Mouse (Mus musculus): ENCODE data around the gene Rfc4. TPM values are rescaled to one million over a fixed set of nuclear protein-coding genes. Genes with fewer than 3 reads are reported as not detected.
A peak's percentile ranks its signal among the peaks of the same experiment; 100 is the strongest.

Gene Rfc4
- polyA plus RNA-seq, 1 experiment from 2014 or later, result 137 TPM

- H3K9me3 ChIP-seq (replicated peaks), result no peaks in the 10 kb centered on the region
- ATAC-seq (ENCODE audit: insufficient read depth), result no peak
- no peak overlapping the region for H3K9ac ChIP-seq
- no peak overlapping the region for H3K4me3 ChIP-seq (replicated peaks)
- H3K4me1 ChIP-seq (replicated peaks), result peaks cover 30% of the 10 kb centered on the region
- no peak overlapping the region for H3K27ac ChIP-seq (replicated peaks)
- H3K4me2 ChIP-seq, result no peak overlapping the region
- H3K27me3 ChIP-seq, result no peaks in the 10 kb centered on the region
- WGBS (ENCODE audit: insufficient replicate concordance), result 35% methylated on average over 9 of the region's 9 CpGs
- H3K36me3 ChIP-seq (replicated peaks), result peaks cover 92% of the 10 kb centered on the region
Observed at GRCm38 (mm10) chr16:23112861-23113435, 14.6 kb downstream of the Rfc4 start.

- H3K4me3 ChIP-seq (replicated peaks), result no peak overlapping the region
- peaks cover 86% of the 10 kb centered on the region for H3K36me3 ChIP-seq (replicated peaks)
- no peak overlapping the region for H3K4me2 ChIP-seq
- no peak for ATAC-seq (ENCODE audit: insufficient read depth)
- 76% methylated on average over 12 of the region's 12 CpGs for WGBS (ENCODE audit: insufficient replicate concordance)
- H3K9me3 ChIP-seq (replicated peaks), result no peaks in the 10 kb centered on the region
- H3K4me1 ChIP-seq (replicated peaks), result peaks cover 30% of the 10 kb centered on the region
- H3K27me3 ChIP-seq, result no peaks in the 10 kb centered on the region
- H3K27ac ChIP-seq (replicated peaks), result no peak overlapping the region
- no peak overlapping the region for H3K9ac ChIP-seq
Observed at GRCm38 (mm10) chr16:23112348-23112747, 15.2 kb downstream of the Rfc4 start.

- Histone ChIP-seq H3K9me3 (replicated peaks) (no peaks in the 10 kb centered on the region), H3K27ac (replicated peaks) (peak overlapping the region; percentile 94), H3K27me3 (no peaks in the 10 kb centered on the region), H3K4me3 (replicated peaks) (peak overlapping the region; percentile 82), H3K4me1 (replicated peaks) (peaks cover 41% of the 10 kb centered on the region), H3K4me2 (peak overlapping the region; percentile 82), H3K36me3 (replicated peaks) (peaks cover 60% of the 10 kb centered on the region), H3K9ac (peak overlapping the region; percentile 96)
- no peak for ATAC-seq (ENCODE audit: insufficient read depth)
- 33% methylated on average over 5 of the region's 5 CpGs for WGBS (ENCODE audit: insufficient replicate concordance)
Observed at GRCm38 (mm10) chr16:23109350-23110280, 17.9 kb downstream of the Rfc4 start.

- ATAC-seq (ENCODE audit: insufficient read depth), result no peak
- Histone ChIP-seq H3K27me3 (no peaks in the 10 kb centered on the region), H3K4me1 (replicated peaks) (peaks cover 44% of the 10 kb centered on the region), H3K36me3 (replicated peaks) (peaks cover 53% of the 10 kb centered on the region), H3K4me2 (peak overlapping the region; percentile 82), H3K27ac (replicated peaks) (peak overlapping the region; percentile 94), H3K9me3 (replicated peaks) (no peaks in the 10 kb centered on the region), H3K9ac (peak overlapping the region; percentile 96), H3K4me3 (replicated peaks) (peak overlapping the region; percentile 82)
- WGBS (ENCODE audit: insufficient replicate concordance), result 2% methylated on average over 5 of the region's 5 CpGs
Observed at GRCm38 (mm10) chr16:23108943-23109342, 18.6 kb downstream of the Rfc4 start.

- ATAC-seq (ENCODE audit: insufficient read depth), result peak; percentile 71
- no peaks in the 10 kb centered on the region for H3K27me3 ChIP-seq
- peak overlapping the region; percentile 94 for H3K27ac ChIP-seq (replicated peaks)
- peak overlapping the region; percentile 96 for H3K9ac ChIP-seq
- H3K4me3 ChIP-seq (replicated peaks), result peak overlapping the region; percentile 82
- peaks cover 51% of the 10 kb centered on the region for H3K4me1 ChIP-seq (replicated peaks)
- WGBS (ENCODE audit: insufficient replicate concordance), result under 1% methylated on average over 52 of the region's 52 CpGs
- H3K36me3 ChIP-seq (replicated peaks), result peaks cover 49% of the 10 kb centered on the region
- peak overlapping the region; percentile 82 for H3K4me2 ChIP-seq
- H3K9me3 ChIP-seq (replicated peaks), result no peaks in the 10 kb centered on the region
Observed at GRCm38 (mm10) chr16:23107946-23108759, 19.4 kb downstream of the Rfc4 start.

GRCm38 (mm10) chr16:23107231-23107942 is 20.1 kb downstream of the Rfc4 start, which contains the start of gene Eif4a2:
Eif4a2 (plus strand) TSS chr16:23107444.
- H3K36me3 ChIP-seq (replicated peaks), result peaks cover 41% of the 10 kb centered on the region
- H3K9me3 ChIP-seq (replicated peaks), result no peaks in the 10 kb centered on the region
- peak within 1 kb of the TSS; percentile 82 for H3K4me2 ChIP-seq
- no peaks in the 10 kb centered on the region for H3K27me3 ChIP-seq
- peak; percentile 93 for ATAC-seq (ENCODE audit: insufficient read depth)
- peaks cover 59% of the 10 kb centered on the region for H3K4me1 ChIP-seq (replicated peaks)
- under 1% methylated on average over 71 of the region's 71 CpGs for WGBS (ENCODE audit: insufficient replicate concordance)
- peak within 1 kb of the TSS; percentile 96 for H3K9ac ChIP-seq
- peak within 1 kb of the TSS; percentile 82 for H3K4me3 ChIP-seq (replicated peaks)
- H3K27ac ChIP-seq (replicated peaks), result peak within 1 kb of the TSS; percentile 94

GRCm38 (mm10) chr16:23106121-23106520 is 21.4 kb downstream of the Rfc4 start:
- ATAC-seq (ENCODE audit: insufficient read depth), result no peak
- no peaks in the 10 kb centered on the region for H3K9me3 ChIP-seq (replicated peaks)
- H3K36me3 ChIP-seq (replicated peaks), result peaks cover 29% of the 10 kb centered on the region
- H3K4me3 ChIP-seq (replicated peaks), result no peak overlapping the region
- no peaks in the 10 kb centered on the region for H3K27me3 ChIP-seq
- WGBS (ENCODE audit: insufficient replicate concordance), result 66% methylated on average over 7 of the region's 7 CpGs
- H3K9ac ChIP-seq, result no peak overlapping the region
- peak overlapping the region; percentile 82 for H3K4me2 ChIP-seq
- H3K27ac ChIP-seq (replicated peaks), result no peak overlapping the region
- peaks cover 52% of the 10 kb centered on the region for H3K4me1 ChIP-seq (replicated peaks)

- peaks cover 13% of the 10 kb centered on the region; the same call in 1 of the 2 replicates for H3K27me3 ChIP-seq
- no peak overlapping the region for H3K4me3 ChIP-seq (replicated peaks)
- no peak overlapping the region for H3K9ac ChIP-seq
- peaks cover 45% of the 10 kb centered on the region for H3K4me1 ChIP-seq (replicated peaks)
- no peak for ATAC-seq (ENCODE audit: insufficient read depth)
- no peak overlapping the region for H3K27ac ChIP-seq (replicated peaks)
- H3K36me3 ChIP-seq (replicated peaks), result peaks cover 6% of the 10 kb centered on the region
- 30% methylated on average over 2 of the region's 2 CpGs for WGBS (ENCODE audit: insufficient replicate concordance)
- H3K9me3 ChIP-seq (replicated peaks), result no peaks in the 10 kb centered on the region
- no peak overlapping the region for H3K4me2 ChIP-seq
Observed at GRCm38 (mm10) chr16:23103841-23104240, 23.7 kb downstream of the Rfc4 start.

GRCm38 (mm10) chr16:23103038-23103745 is 24.3 kb downstream of the Rfc4 start:
- Histone ChIP-seq H3K9ac (peak overlapping the region; percentile 42; the same call in 1 of the 2 replicates), H3K4me1 (replicated peaks) (peaks cover 43% of the 10 kb centered on the region), H3K9me3 (replicated peaks) (no peaks in the 10 kb centered on the region), H3K27me3 (peaks cover 13% of the 10 kb centered on the region; the same call in 1 of the 2 replicates), H3K4me2 (peak overlapping the region; percentile 74), H3K4me3 (replicated peaks) (peak overlapping the region; percentile 52), H3K36me3 (replicated peaks) (no peaks in the 10 kb centered on the region), H3K27ac (replicated peaks) (peak overlapping the region; percentile 51; the same call in 1 of the 2 replicates)
- ATAC-seq (ENCODE audit: insufficient read depth), result no peak
- 21% methylated on average over 17 of the region's 17 CpGs for WGBS (ENCODE audit: insufficient replicate concordance)

Data from liver, embryonic 15.5 days (tissue).